Mouse (Mus musculus) MEL (cell line): ENCODE measurements around the gene Ercc5. TPM values are rescaled to one million over a fixed set of nuclear protein-coding genes. Genes with fewer than 3 reads are reported as not detected.

ENCODE experiments used
- DNase-seq: peaks from one replicate; pipeline ENCODE4 v3.0.0; 2011; ENCODE audit warnings: low read depth, low spot score
- H3K27ac ChIP-seq: 2 replicates; pipeline ENCODE4 v1.5.1; 2012; ENCODE audit warnings: low read depth, mild to moderate bottlenecking, control low read depth, low read length, moderate library complexity; ENCODE audit not compliant: control insufficient read depth
- H3K27me3 ChIP-seq, 2 experiments: fragments of 150-350 bp in 1 of 2; sonication (generic) in 1 of 2; 2 replicates each; pipeline ENCODE4 v1.6.1; 2012; ENCODE audit warnings: low read length in 2 of 2, mild to moderate bottlenecking in 2 of 2, improper control_type of control experiment in 1 of 2, moderate library complexity in 1 of 2; ENCODE audit not compliant: insufficient read depth in 2 of 2, control insufficient read depth in 1 of 2
- H3K36me3 ChIP-seq, 2 experiments: 2 replicates each; pipeline ENCODE4 v1.6.1; 2012 to 2014; ENCODE audit warnings: low read length in 2 of 2, improper control_type of control experiment in 1 of 2, inconsistent platforms in 1 of 2, mild to moderate bottlenecking in 1 of 2; ENCODE audit not compliant: insufficient read depth in 2 of 2, control insufficient read depth in 1 of 2
- H3K4me1 ChIP-seq, 2 experiments: fragments of 150-350 bp in 1 of 2; sonication (generic) in 1 of 2; 2 replicates each; pipeline ENCODE4 v1.6.1; 2012; ENCODE audit warnings: low read length in 2 of 2, improper control_type of control experiment in 1 of 2, mild to moderate bottlenecking in 1 of 2; ENCODE audit not compliant: insufficient read depth in 2 of 2, control insufficient read depth in 1 of 2
- H3K4me3 ChIP-seq, 2 experiments: fragments of 150-350 bp in 1 of 2; sonication (generic) in 1 of 2; 2 replicates each; pipeline ENCODE4 v1.5.1; 2012; ENCODE audit warnings: low read depth in 2 of 2, low read length in 2 of 2, mild to moderate bottlenecking in 2 of 2, moderate library complexity in 2 of 2, control low read depth in 1 of 2, improper control_type of control experiment in 1 of 2; ENCODE audit not compliant: control insufficient read depth in 1 of 2, insufficient read depth in 1 of 2
- H3K79me2 ChIP-seq: 2 replicates; pipeline ENCODE4 v1.6.1; 2012; ENCODE audit warnings: mild to moderate bottlenecking, low read length, moderate library complexity; ENCODE audit not compliant: control insufficient read depth, poor library complexity, insufficient read depth
- H3K9ac ChIP-seq: 2 replicates; pipeline ENCODE4 v1.6.1; 2012; ENCODE audit warnings: low read depth, mild to moderate bottlenecking, control low read depth, low read length, moderate library complexity; ENCODE audit not compliant: control insufficient read depth, poor library complexity, severe bottlenecking
- H3K9me3 ChIP-seq: fragments of 150-350 bp; sonication (generic); replicated peaks from 2 replicates; pipeline ENCODE4 v1.6.1; 2012; ENCODE audit warnings: mild to moderate bottlenecking, low read length, improper control_type of control experiment, moderate library complexity; ENCODE audit not compliant: insufficient read depth
- CHD1 ChIP-seq: IDR thresholded peaks from 2 replicates; pipeline ENCODE4 v1.6.1; 2012; ENCODE audit warnings: low read depth, mild to moderate bottlenecking, inconsistent platforms, low read length, improper control_type of control experiment
- CHD2 ChIP-seq: IDR thresholded peaks from 2 replicates; pipeline ENCODE4 v1.6.1; 2011; ENCODE audit warnings: low read length, improper control_type of control experiment
- CTCF ChIP-seq, 3 experiments: IDR thresholded peaks in 2 of 3; conservative IDR thresholded peaks in 1 of 3; 2 replicates each; pipeline ENCODE4 v1.5.1; 2011 to 2012; ENCODE audit warnings: low read length in 3 of 3, low read depth in 2 of 3, mild to moderate bottlenecking in 2 of 3, improper control_type of control experiment in 1 of 3, inconsistent platforms in 1 of 3, mixed read lengths in 1 of 3, moderate library complexity in 1 of 3; ENCODE audit not compliant: control insufficient read depth in 1 of 3, insufficient read depth in 1 of 3, poor library complexity in 1 of 3, severe bottlenecking in 1 of 3
- E2F4 ChIP-seq: IDR thresholded peaks from 2 replicates; pipeline ENCODE4 v1.6.1; 2011; ENCODE audit warnings: low read depth, low read length, improper control_type of control experiment, borderline replicate concordance
- ELF1 ChIP-seq: IDR thresholded peaks from 2 replicates; pipeline ENCODE4 v1.6.1; 2014; ENCODE audit warnings: low read depth, mild to moderate bottlenecking, inconsistent platforms, low read length, improper control_type of control experiment, moderate library complexity
- EP300 ChIP-seq, 2 experiments: IDR thresholded peaks; 2 replicates each; pipeline ENCODE4 v1.6.1; 2011; ENCODE audit warnings: improper control_type of control experiment in 2 of 2, low read length in 2 of 2, low read depth in 1 of 2, mild to moderate bottlenecking in 1 of 2
- ETS1 ChIP-seq: IDR thresholded peaks from 2 replicates; pipeline ENCODE4 v1.6.1; 2012; ENCODE audit warnings: low read depth, mild to moderate bottlenecking, inconsistent platforms, low read length, improper control_type of control experiment, moderate library complexity
- GABPA ChIP-seq: IDR thresholded peaks from 2 replicates; pipeline ENCODE4 v1.6.1; 2012; ENCODE audit warnings: low read depth, mild to moderate bottlenecking, inconsistent platforms, low read length, improper control_type of control experiment, moderate library complexity
- GATA1 ChIP-seq: IDR thresholded peaks from 2 replicates; pipeline ENCODE4 v1.6.1; 2011; ENCODE audit warnings: low read depth, low read length, improper control_type of control experiment
- HCFC1 ChIP-seq: IDR thresholded peaks from 2 replicates; pipeline ENCODE4 v1.6.1; 2012; ENCODE audit warnings: low read depth, mild to moderate bottlenecking, inconsistent platforms, low read length, improper control_type of control experiment, moderate library complexity
- KAT2A ChIP-seq: conservative IDR thresholded peaks from 2 replicates; pipeline ENCODE4 v1.6.1; 2012; ENCODE audit warnings: low read depth, low read length, improper control_type of control experiment, inconsistent platforms
- MAFK ChIP-seq: IDR thresholded peaks from 2 replicates; pipeline ENCODE4 v1.6.1; 2011; ENCODE audit warnings: low read depth, mild to moderate bottlenecking, low read length, improper control_type of control experiment, borderline replicate concordance
- MAX ChIP-seq: IDR thresholded peaks from 2 replicates; pipeline ENCODE4 v1.6.1; 2011; ENCODE audit warnings: low read length, improper control_type of control experiment
- MAZ ChIP-seq: IDR thresholded peaks from 2 replicates; pipeline ENCODE4 v1.6.1; 2012; ENCODE audit warnings: low read depth, mild to moderate bottlenecking, inconsistent platforms, low read length, improper control_type of control experiment
- MEF2A ChIP-seq: IDR thresholded peaks from 2 replicates; pipeline ENCODE4 v1.6.1; 2014; ENCODE audit warnings: low read depth, mild to moderate bottlenecking, inconsistent platforms, low read length, improper control_type of control experiment; ENCODE audit not compliant: poor library complexity, insufficient replicate concordance, severe bottlenecking; ENCODE audit errors: extremely low read depth
- MYB ChIP-seq: IDR thresholded peaks from 2 replicates; pipeline ENCODE4 v1.6.1; 2011; ENCODE audit warnings: mild to moderate bottlenecking, low read depth, low read length, improper control_type of control experiment
- MYC ChIP-seq: IDR thresholded peaks from 2 replicates; pipeline ENCODE4 v1.6.1; 2011; ENCODE audit warnings: low read depth, mild to moderate bottlenecking, low read length, improper control_type of control experiment, moderate library complexity
- NELFE ChIP-seq: IDR thresholded peaks from 2 replicates; pipeline ENCODE4 v1.6.1; 2011; ENCODE audit warnings: low read depth, low read length, improper control_type of control experiment
- RAD21 ChIP-seq: IDR thresholded peaks from 2 replicates; pipeline ENCODE4 v1.6.1; 2011; ENCODE audit warnings: mild to moderate bottlenecking, low read depth, low read length, improper control_type of control experiment
- SIN3A ChIP-seq: IDR thresholded peaks from 2 replicates; pipeline ENCODE4 v1.6.1; 2012; ENCODE audit warnings: low read length, improper control_type of control experiment, inconsistent platforms
- SMC3 ChIP-seq: IDR thresholded peaks from 2 replicates; pipeline ENCODE4 v1.6.1; 2011; ENCODE audit warnings: low read depth, low read length, improper control_type of control experiment
- TAL1 ChIP-seq: IDR thresholded peaks from 2 replicates; pipeline ENCODE4 v1.6.1; 2012; ENCODE audit warnings: mild to moderate bottlenecking, inconsistent platforms, low read length, moderate library complexity, mixed read lengths
- TCF12 ChIP-seq: IDR thresholded peaks from 2 replicates; pipeline ENCODE4 v1.6.1; 2014; ENCODE audit warnings: low read depth, mild to moderate bottlenecking, inconsistent platforms, low read length, improper control_type of control experiment, moderate library complexity
- USF2 ChIP-seq, 2 experiments: IDR thresholded peaks; 2 replicates each; pipeline ENCODE4 v1.6.1; 2011 to 2012; ENCODE audit warnings: improper control_type of control experiment in 2 of 2, low read length in 2 of 2, borderline replicate concordance in 1 of 2, inconsistent platforms in 1 of 2, low read depth in 1 of 2, mild to moderate bottlenecking in 1 of 2; ENCODE audit not compliant: insufficient read depth in 1 of 2
- ZKSCAN1 ChIP-seq: IDR thresholded peaks from 2 replicates; pipeline ENCODE4 v1.6.1; 2012; ENCODE audit warnings: low read depth, mild to moderate bottlenecking, inconsistent platforms, low read length, improper control_type of control experiment, moderate library complexity
- ZMIZ1 ChIP-seq: IDR thresholded peaks from 2 replicates; pipeline ENCODE4 v1.6.1; 2012; ENCODE audit warnings: low read depth, mild to moderate bottlenecking, inconsistent platforms, low read length, improper control_type of control experiment, moderate library complexity
- ZNF384 ChIP-seq: IDR thresholded peaks from 2 replicates; pipeline ENCODE4 v1.6.1; 2012; ENCODE audit warnings: low read depth, mild to moderate bottlenecking, inconsistent platforms, low read length, improper control_type of control experiment
- polyA plus RNA-seq, 2 experiments: library from polyadenylated mRNA; stranded (reverse) in 1 of 2; unstranded in 1 of 2; fragments of >175 nt in 1 of 2; fragments of >200 nt in 1 of 2; gene quantifications; 2 replicates each; pipeline versions ENCODE4 v1.2.1 to v1.2.4; 2012; ENCODE audit warnings: low replicate concordance in 2 of 2, low read depth in 1 of 2; ENCODE audit not compliant: insufficient read length in 2 of 2, insufficient read depth in 1 of 2, missing spikeins in 1 of 2
- total RNA-seq: library from RNA; depleted of rRNA; stranded (reverse); fragments of 300-350 nt; gene quantifications from 2 replicates; pipeline ENCODE4 v1.2.3, GENCODE M21; 2012

Ercc5 gene
- total and polyA plus RNA-seq, 3 experiments = 8.2 to 8.5 TPM; not detected in 1

DNA sequence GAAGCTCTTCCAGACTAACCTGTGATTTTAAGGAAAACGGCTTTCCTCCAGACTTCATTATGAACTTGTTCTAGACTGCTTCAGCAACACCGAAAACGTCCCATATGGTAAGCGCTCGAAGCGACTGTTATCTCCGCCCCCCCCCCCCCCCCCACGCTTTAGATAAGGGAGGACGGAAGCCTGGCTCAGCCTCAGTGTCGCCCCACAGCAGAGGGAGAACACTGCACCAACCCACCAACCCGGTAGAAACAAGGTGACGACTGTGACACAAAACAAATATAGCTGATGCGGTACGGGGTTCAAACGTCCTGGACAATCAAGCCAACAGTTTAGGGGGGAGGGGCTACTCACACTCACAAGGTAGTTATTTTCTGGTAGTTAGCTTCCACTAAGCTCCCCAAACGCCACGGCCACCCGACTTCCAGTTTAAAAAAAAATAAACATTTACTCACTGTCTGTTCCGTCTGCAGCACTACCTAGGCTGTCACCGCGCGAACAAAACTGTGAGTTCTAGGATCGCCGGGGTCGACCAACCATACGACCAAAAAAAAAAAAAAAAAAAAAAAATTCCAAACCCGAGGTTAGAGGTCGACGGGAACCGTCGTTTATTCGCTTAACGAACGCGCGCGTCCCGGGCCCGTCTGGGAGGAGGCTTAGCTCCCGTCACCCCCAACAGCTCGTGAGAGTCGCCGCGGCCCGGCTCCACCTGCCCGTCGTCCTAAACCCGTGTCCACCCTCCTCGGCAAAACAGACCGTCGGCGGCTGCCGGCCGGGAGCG lies 45.9 kb upstream of the Ercc5 start:
- Histone ChIP-seq H3K27ac (peak overlapping the region; percentile 74), H3K4me3 (peak overlapping the region; percentile 62 to 82), H3K9ac (peak overlapping the region; percentile 87), H3K36me3 (peaks cover 13 to 29% of the 10 kb centered on the region in 2 experiments), H3K79me2 (peaks cover 37% of the 10 kb centered on the region), H3K27me3 (no peaks in the 10 kb centered on the region), H3K9me3 (no peaks in the 10 kb centered on the region), H3K4me1 (peaks cover 2 to 4% of the 10 kb centered on the region in 2 experiments; a peak in 3 of 4 replicates)
- TF ChIP-seq CHD2 = no peak
- TF ChIP-seq ZMIZ1 = 0 out of 2 replicates have a peak, but pooled peaks have one; percentile 33
- 0 out of 2 replicates have a peak, but pooled peaks have one; percentile 48 for TF ChIP-seq MAZ
- 0 out of 4 replicates have a peak, but pooled peaks of 1 of the 2 experiments have one; percentile 17 for TF ChIP-seq EP300 (IDR thresholded peaks at IDR 0.05; ENCODE audit: low read depth in 1 of 2, low read length in 2 of 2)
- TF ChIP-seq HCFC1 = peak; percentile 53; the same call in 1 of the 2 replicates
- peak; percentile 57 for TF ChIP-seq NELFE
- TF ChIP-seq MYB = peak; percentile 47; the same call in 1 of the 2 replicates
- 0 out of 2 replicates have a peak, but pooled peaks have one; percentile 20 for TF ChIP-seq ETS1
- no peak for TF ChIP-seq GABPA
- TF ChIP-seq ZNF384 = peak; percentile 87
- peak; percentile 96; the same call in 1 of the 2 replicates for TF ChIP-seq CHD1
- TF ChIP-seq GATA1 = peak; percentile 51; the same call in 1 of the 2 replicates
- TF ChIP-seq SIN3A = peak; percentile 17; the same call in 1 of the 2 replicates
- TF ChIP-seq TCF12 = 0 out of 2 replicates have a peak, but pooled peaks have one; percentile 20
- no peak for TF ChIP-seq MAX
- TF ChIP-seq ZKSCAN1 = no peak
- TF ChIP-seq MAFK = no peak
- peak; percentile 80 for DNase-seq

GRCm38 (mm10) chr1:44102259-44102717 lies 45.3 kb upstream of the Ercc5 start, which contains the start of gene Tex30:
Tex30 (minus strand) TSS chr1:44102441.
- Histone ChIP-seq H3K79me2 (peaks cover 35% of the 10 kb centered on the region), H3K27ac (peak within 1 kb of the TSS; percentile 81), H3K4me1 (peaks cover 2 to 4% of the 10 kb centered on the region in 2 experiments; a peak in 3 of 4 replicates), H3K36me3 (peaks cover 13 to 26% of the 10 kb centered on the region in 2 experiments), H3K9me3 (no peaks in the 10 kb centered on the region), H3K9ac (peak within 1 kb of the TSS; percentile 87), H3K4me3 (peak within 1 kb of the TSS; percentile 63 to 82), H3K27me3 (no peaks in the 10 kb centered on the region)
- peak; percentile 96 for DNase-seq
- peak; percentile 62; the same call in 1 of the 2 replicates for TF ChIP-seq ELF1
- TF ChIP-seq ZKSCAN1 = no peak
- peak; percentile 92; the same call in 1 of the 2 replicates for TF ChIP-seq E2F4
- no peak for TF ChIP-seq RAD21
- no peak; the same call in 1 of the 2 replicates for TF ChIP-seq KAT2A
- TF ChIP-seq TCF12 = peak; percentile 74
- peak; percentile 96 for TF ChIP-seq NELFE
- no peak for TF ChIP-seq SMC3
- no peak for TF ChIP-seq MAFK
- TF ChIP-seq CHD2 = no peak
- TF ChIP-seq CTCF (IDR thresholded peaks at IDR 0.05 in 2 of 3, conservative IDR thresholded peaks at IDR 0.05 in 1 of 3; ENCODE audit: control insufficient read depth in 1 of 3, insufficient read depth in 1 of 3, low read depth in 2 of 3, low read length in 3 of 3, poor library complexity in 1 of 3, severe bottlenecking in 1 of 3) = no peak
- TF ChIP-seq MEF2A = no peak
- TF ChIP-seq MAX = no peak; the same call in 1 of the 2 replicates
- no peak for TF ChIP-seq USF2 (IDR thresholded peaks at IDR 0.05; ENCODE audit: borderline replicate concordance in 1 of 2, insufficient read depth in 1 of 2, low read depth in 1 of 2, low read length in 2 of 2)
- TF ChIP-seq ZMIZ1 = peak; percentile 94
- no peak for TF ChIP-seq MYB
- no peak for TF ChIP-seq ZNF384
- no peak; a peak in 1 of 4 replicates for TF ChIP-seq EP300 (IDR thresholded peaks at IDR 0.05; ENCODE audit: low read depth in 1 of 2, low read length in 2 of 2)
- TF ChIP-seq TAL1 = no peak
- no peak for TF ChIP-seq MYC
